Mouse (Mus musculus) lung, adult 2 months (tissue): ENCODE data around the gene Zbed4.

Experiments used
- CTCF ChIP-seq: fragments of 200-500 bp; IDR thresholded peaks from 2 replicates; pipeline ENCODE4 v1.5.1; 2011; ENCODE audit warnings: mild to moderate bottlenecking, low read length, control low read depth; ENCODE audit not compliant: insufficient read depth
- POLR2A ChIP-seq: fragments of 200-500 bp; IDR thresholded peaks from 2 replicates; pipeline ENCODE4 v1.6.1; 2011; ENCODE audit warnings: low read depth, mild to moderate bottlenecking, control low read depth, low read length, borderline replicate concordance; ENCODE audit errors: extremely low read depth

DNA sequence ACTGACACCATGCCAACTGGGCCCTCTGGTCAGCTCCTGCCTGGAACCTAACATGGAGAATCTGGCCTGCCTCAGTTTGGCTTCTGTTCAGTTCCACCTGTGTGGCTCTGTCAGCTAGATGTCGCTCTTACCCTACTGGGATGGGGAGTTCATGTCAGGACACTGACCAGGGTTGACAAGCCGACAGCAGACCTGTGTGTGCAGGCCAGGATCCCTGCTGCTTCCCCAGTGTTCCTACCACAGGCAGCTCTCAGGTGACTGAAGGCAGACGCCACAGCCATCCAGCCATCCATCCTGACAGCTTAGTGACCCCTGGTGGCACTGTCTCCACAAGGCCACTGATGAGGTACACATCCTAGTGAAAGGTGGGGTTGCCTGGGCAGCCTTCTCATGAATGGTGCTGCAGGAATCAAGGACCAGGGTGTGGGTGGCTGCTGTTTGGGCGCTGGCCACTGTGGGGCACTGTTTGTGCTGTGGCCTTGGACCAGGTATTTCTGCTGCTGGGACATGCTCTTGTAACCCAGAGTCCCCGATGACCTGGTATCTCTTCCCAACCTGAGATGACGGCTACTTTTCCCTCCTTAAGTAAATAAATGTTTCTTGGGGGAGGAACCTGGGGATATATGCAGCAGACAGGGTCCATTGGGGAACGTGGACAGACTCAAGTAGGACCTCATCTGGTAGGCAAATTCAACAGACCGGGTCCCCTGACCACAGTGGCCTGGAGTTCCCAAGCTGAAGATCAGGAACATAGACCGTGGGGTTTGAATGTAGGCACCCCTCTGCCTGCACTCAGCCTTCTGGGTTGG lies 76.7 kb downstream of the Zbed4 start:
- no peak for TF ChIP-seq POLR2A
- peak; percentile 75 for TF ChIP-seq CTCF
